Mouse (Mus musculus) thymus, adult 2 months (tissue): Measurements from ENCODE around the gene Cog1.

Experiments
- CTCF ChIP-seq: fragments of 200-500 bp; IDR thresholded peaks from 2 replicates; pipeline ENCODE4 v1.5.1; 2012; ENCODE audit warnings: mild to moderate bottlenecking, control low read depth, low read length, moderate library complexity, borderline replicate concordance; ENCODE audit not compliant: control insufficient read depth, poor library complexity, insufficient read depth; ENCODE audit errors: extremely low read depth
- POLR2A ChIP-seq: fragments of 200-500 bp; IDR thresholded peaks from 2 replicates; pipeline ENCODE4 v1.6.1; 2012; ENCODE audit warnings: mild to moderate bottlenecking, low read length, control low read depth, moderate library complexity; ENCODE audit not compliant: control insufficient read depth, poor library complexity, insufficient read depth; ENCODE audit errors: extremely low read depth

DNA sequence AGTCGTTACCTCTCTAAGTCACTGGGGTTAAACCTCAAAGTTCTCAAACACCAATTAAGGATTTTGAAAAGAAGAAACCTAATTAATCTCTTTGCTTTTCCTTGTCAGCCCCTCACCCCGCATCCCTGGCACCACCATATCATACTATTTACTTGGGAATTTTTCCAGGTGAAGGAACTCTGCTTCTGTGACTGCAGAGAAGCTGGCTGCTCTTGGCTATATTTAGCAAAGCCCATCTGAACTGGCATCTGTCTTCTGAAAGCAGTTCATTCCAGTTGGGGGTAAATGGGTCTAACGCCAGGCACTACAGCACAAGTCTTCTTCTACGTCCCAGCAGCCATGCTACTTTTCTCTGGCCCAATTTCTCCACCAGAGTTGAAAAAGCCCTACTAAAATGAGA, 24.6 kb downstream of the Cog1 start:
- no peak for TF ChIP-seq CTCF
- no peak for TF ChIP-seq POLR2A
